8 mouse cellular contexts compared by ENCODE assay signal in the genomic region with DNA sequence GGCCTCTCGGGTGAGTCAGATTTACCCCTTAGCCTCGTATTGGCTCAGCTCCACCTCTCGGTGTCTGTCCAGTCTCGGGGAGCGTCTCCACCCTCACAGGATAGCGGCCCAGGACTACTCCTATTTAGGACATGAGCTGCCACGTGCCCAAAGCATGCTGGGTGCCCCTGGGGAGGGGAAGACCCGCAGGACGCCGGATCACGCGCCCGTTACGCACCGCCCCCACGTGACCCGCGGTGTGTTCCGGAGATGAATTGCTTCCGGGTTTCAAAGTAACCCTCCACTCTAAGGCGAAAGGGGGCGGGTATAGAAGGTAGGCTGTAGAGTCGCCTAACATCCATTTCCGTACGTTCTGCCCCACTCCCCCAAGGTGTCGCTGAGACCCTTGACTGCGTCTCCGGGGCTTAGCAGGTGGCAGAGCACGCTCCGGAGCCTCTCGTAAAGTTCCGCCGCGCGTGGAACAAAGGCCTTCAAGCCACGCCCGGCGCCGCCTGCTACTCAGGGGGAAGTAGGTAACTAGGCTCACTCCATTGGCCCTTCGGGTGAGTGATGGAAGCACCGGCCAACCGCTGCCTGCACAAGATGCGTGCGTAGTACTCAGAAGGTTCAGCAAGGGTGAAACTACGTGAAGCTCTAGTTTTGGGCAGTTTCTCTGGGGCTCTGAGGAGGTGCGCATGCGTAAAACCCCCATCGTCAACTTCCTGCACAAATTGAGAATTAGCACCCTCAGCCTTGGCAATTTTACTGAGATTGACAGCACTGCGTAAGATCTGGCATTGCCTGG. TPM values are rescaled to one million over a fixed set of nuclear protein-coding genes. Genes with fewer than 3 reads are reported as not detected.
DNase-seq lines count a peak whose midpoint lies in the region; ATAC-seq lines count a peak whose summit lies in the region.

No protein-coding gene starts in this region.

- peak overlapping the region; percentile 54 to 63 for H3K4me3 ChIP-seq in heart, embryonic 14.5 days (ENCODE audit: control insufficient read depth in 1 of 2, insufficient read depth in 1 of 2, low read depth in 1 of 2, low read length in 2 of 2)
- H3K4me3 ChIP-seq in liver, embryonic 13.5 days (replicated peaks) = peak overlapping the region; percentile 72
- peak overlapping the region; percentile 71 for H3K4me3 ChIP-seq in stomach, embryonic 16.5 days (replicated peaks; ENCODE audit: low read length)

- H3K4me1 ChIP-seq in heart, embryonic 14.5 days (ENCODE audit: control insufficient read depth in 2 of 2, insufficient read depth in 2 of 2, low read length in 2 of 2) = peaks cover 3 to 11% of the 10 kb centered on the region in 2 experiments; a peak in 3 of 4 replicates
- H3K4me1 ChIP-seq in liver, embryonic 13.5 days (replicated peaks) = peaks cover 19% of the 10 kb centered on the region
- H3K4me1 ChIP-seq in stomach, embryonic 16.5 days (ENCODE audit: control insufficient read depth, insufficient read depth, low read length) = no peaks in the 10 kb centered on the region

- DNase-seq in c-Kit-negative CD71-positive TER-119-positive erythroid progenitor cells, embryonic 14.5 days (ENCODE audit: low read depth, low spot score) = peak; percentile 84
- DNase-seq in fibroblast of lung, adult 2 months (ENCODE audit: low read depth) = peak; percentile 99
- DNase-seq in kidney, postnatal 14 days = peak; percentile 100
- peak; percentile 97 for DNase-seq in liver, embryonic 13.5 days
- DNase-seq in neural tube, embryonic 10.5 days (ENCODE audit: extremely low spot score, low spot score) = peak; percentile 98

- peaks cover 27% of the 10 kb centered on the region for H3K36me3 ChIP-seq in heart, embryonic 14.5 days (ENCODE audit: control insufficient read depth, insufficient read depth, low read length)
- H3K36me3 ChIP-seq in liver, embryonic 13.5 days = peaks cover 17% of the 10 kb centered on the region
- H3K36me3 ChIP-seq in stomach, embryonic 16.5 days (ENCODE audit: control insufficient read depth, insufficient read depth, low read length) = peaks cover 3% of the 10 kb centered on the region; the same call in 1 of the 2 replicates

- peaks cover 7% of the 10 kb centered on the region; the same call in 1 of the 2 replicates for H3K27me3 ChIP-seq in heart, embryonic 14.5 days (ENCODE audit: control insufficient read depth, insufficient read depth, low read length)
- H3K27me3 ChIP-seq in liver, embryonic 13.5 days = peaks cover 8% of the 10 kb centered on the region; the same call in 1 of the 2 replicates
- no peaks in the 10 kb centered on the region; the same call in 1 of the 2 replicates for H3K27me3 ChIP-seq in stomach, embryonic 16.5 days (ENCODE audit: control insufficient read depth, insufficient read depth, low read length)

- H3K9ac ChIP-seq in heart, embryonic 14.5 days (ENCODE audit: low read length) = peak overlapping the region; percentile 78
- H3K9ac ChIP-seq in liver, embryonic 13.5 days = peak overlapping the region; percentile 70
- H3K9ac ChIP-seq in stomach, embryonic 16.5 days (ENCODE audit: low read length) = peak overlapping the region; percentile 86

- under 1% methylated on average over 49 of the region's 49 CpGs for WGBS in heart, embryonic 14.5 days
- under 1% methylated on average over 49 of the region's 49 CpGs for WGBS in liver, embryonic 13.5 days (ENCODE audit: insufficient replicate concordance)
- under 1% methylated on average over 49 of the region's 49 CpGs for WGBS in stomach, embryonic 16.5 days

- peak overlapping the region; percentile 68 for H3K4me2 ChIP-seq in heart, embryonic 14.5 days (ENCODE audit: low read length)
- peak overlapping the region; percentile 71 for H3K4me2 ChIP-seq in liver, embryonic 13.5 days
- peak overlapping the region; percentile 53 for H3K4me2 ChIP-seq in stomach, embryonic 16.5 days (ENCODE audit: low read depth, low read length)

- H3K27ac ChIP-seq in heart, embryonic 14.5 days (replicated peaks in 1 of 2; ENCODE audit: control insufficient read depth in 1 of 2, insufficient read depth in 1 of 2, low read depth in 2 of 2, low read length in 2 of 2) = peak overlapping the region; percentile 96
- peak overlapping the region; percentile 81 for H3K27ac ChIP-seq in liver, embryonic 13.5 days
- peak overlapping the region; percentile 99 for H3K27ac ChIP-seq in stomach, embryonic 16.5 days (ENCODE audit: low read length)

- ATAC-seq in CD4-positive, CD25-positive, alpha-beta regulatory T cell, adult 4 months = peak; percentile 96
- peak; percentile 96 for ATAC-seq in heart, embryonic 14.5 days (ENCODE audit: insufficient number of reproducible peaks, insufficient read depth, low FRiP score, low read depth)
- peak; percentile 99 for ATAC-seq in liver, embryonic 13.5 days (ENCODE audit: low read depth)
- ATAC-seq in stomach, embryonic 16.5 days (ENCODE audit: insufficient read depth, low FRiP score) = peak; percentile 99

- H3K9me3 ChIP-seq in heart, embryonic 14.5 days (ENCODE audit: control insufficient read depth, low read length) = no peaks in the 10 kb centered on the region
- no peaks in the 10 kb centered on the region for H3K9me3 ChIP-seq in liver, embryonic 13.5 days (replicated peaks)
- no peaks in the 10 kb centered on the region for H3K9me3 ChIP-seq in stomach, embryonic 16.5 days (replicated peaks; ENCODE audit: control insufficient read depth, low read length)

RNA-seq across cellular contexts. Expression of a gene that starts 35.6 kb away (rescaled TPM):
- polyA plus RNA-seq in CD4-positive, CD25-positive, alpha-beta regulatory T cell, adult 4 months (2017; shearing (Covaris generic)) = 10 to 100 TPM; 30.9 to 36.1 TPM
- polyA plus RNA-seq in heart, embryonic 14.5 days (2014; fragmentation: Nextera tagmentation; extraction: Ambion mirVana) = 52.1 and 52.7 TPM in 2 replicates
- 5.5 and 7.5 TPM in 2 replicates for polyA plus RNA-seq in liver, embryonic 13.5 days (2015; fragmentation: Nextera tagmentation; extraction: Ambion mirVana)
- polyA plus RNA-seq in stomach, embryonic 16.5 days (2015; fragmentation: Nextera tagmentation; extraction: Ambion mirVana) = 15.4 and 18.2 TPM in 2 replicates

Comparison
In these comparisons a context has a peak if more than half of its experiments do, and no peak if none do; other contexts are left out.
1. Peak in every context shown above with its lines: DNase-seq, ATAC-seq, H3K4me3 ChIP-seq and H3K27ac ChIP-seq.